Mouse (Mus musculus) right cerebral cortex, adult 2 months (tissue): Measurements from ENCODE around the gene Fam193a.
A peak's percentile ranks its signal among the peaks of the same experiment; 100 is the strongest.

Experiments used
- DNase-seq, 2 experiments: peaks; one replicate each; pipeline ENCODE4 v3.0.0; 2021 to 2022; ENCODE audit warnings: low spot score in 2 of 2

Gene Fam193a

DNA sequence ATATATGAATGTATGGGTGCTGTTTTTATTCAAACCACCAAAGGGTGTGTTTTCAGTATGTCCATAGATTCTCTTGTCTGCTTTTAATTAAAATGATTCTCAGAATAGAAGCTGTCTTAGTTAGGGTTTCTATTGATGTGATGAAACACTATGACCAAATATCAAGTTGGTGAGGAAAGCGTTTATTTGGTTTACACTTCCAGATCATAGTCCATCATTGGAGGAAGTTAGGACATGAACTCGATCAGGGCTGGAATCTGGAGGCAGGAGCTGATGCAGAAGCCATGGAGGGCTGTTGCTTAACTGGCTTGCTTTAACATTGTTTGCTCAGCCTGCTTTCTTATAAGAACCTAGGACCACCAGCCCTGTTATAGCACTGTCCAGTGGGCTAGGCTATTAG, 12.0 kb downstream of the Fam193a start:
- DNase-seq: no peak

- DNase-seq: no peak
Measured at GRCm38 (mm10) chr5:34385616-34386015, 15.9 kb downstream of the Fam193a start.

DNA sequence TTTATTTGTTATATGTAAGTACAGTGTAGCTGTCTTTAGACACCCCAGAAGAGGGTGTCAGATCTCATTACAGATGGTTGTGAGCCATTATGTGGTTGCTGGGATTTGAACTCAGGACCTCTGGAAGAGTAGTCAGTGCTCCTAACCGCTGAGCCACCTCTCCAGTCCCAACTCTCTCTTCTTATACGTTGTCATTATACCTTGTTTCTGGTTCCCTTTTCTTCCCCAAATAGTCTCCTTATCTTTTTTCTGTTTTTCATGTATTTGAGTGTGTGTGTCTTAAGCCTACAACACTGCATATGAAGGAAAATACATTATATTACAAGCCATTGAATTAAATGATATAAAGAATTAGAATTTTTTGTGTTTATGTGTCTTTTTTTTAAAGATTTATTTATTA, 17.0 kb downstream of the Fam193a start:
- DNase-seq: no peak

- DNase-seq: no peak
Measured at GRCm38 (mm10) chr5:34393251-34393650, 23.5 kb downstream of the Fam193a start.

GRCm38 (mm10) chr5:34395347-34395746, 25.6 kb downstream of the Fam193a start:
- no peak for DNase-seq

GRCm38 (mm10) chr5:34395850-34396540, 26.3 kb downstream of the Fam193a start:
- DNase-seq: no peak

DNA sequence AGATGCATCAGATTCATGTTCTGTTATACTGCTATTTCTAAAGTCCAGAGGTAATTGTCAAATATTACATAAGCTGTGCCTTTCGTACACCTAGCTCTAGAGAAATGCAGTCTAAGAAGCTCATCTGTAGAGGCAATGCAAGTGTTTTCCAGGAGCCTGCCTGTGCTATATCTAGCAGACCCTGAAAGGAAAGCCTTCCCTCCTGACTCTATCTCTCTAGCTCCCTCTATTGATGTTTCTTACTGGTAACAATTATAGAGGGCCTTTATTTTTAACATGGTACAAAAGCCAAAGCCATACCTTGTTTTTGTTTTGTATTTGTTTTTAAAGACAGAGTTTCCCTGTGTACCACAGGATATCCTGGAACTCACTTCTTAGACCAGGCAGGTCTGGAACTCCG, 28.1 kb downstream of the Fam193a start:
- no peak for DNase-seq

GRCm38 (mm10) chr5:34398326-34398725, 28.6 kb downstream of the Fam193a start:
- DNase-seq: no peak

GRCm38 (mm10) chr5:34407366-34407918, 37.7 kb downstream of the Fam193a start:
- DNase-seq: no peak

DNA sequence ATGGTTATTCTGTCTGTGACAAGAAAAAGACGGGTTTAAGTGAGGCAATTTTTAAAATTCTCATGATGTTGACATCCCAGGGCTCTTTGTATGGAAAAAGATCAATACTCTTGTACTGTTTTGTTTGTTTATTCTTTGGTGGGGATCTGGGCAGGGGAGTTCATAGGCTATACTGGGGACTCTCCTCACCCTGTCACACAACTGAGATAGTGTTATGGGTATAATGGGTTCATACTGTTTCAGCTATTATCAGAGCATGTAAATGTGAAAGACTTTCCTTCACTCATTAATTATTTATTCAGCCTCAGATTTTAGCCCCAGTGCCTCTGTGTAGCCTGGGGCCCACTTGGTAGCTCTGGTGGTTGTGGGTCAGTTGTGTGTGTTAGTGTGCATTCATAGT, 39.3 kb downstream of the Fam193a start:
- DNase-seq: no peak

- DNase-seq: no peak
Measured at GRCm38 (mm10) chr5:34410819-34411218, 41.1 kb downstream of the Fam193a start.

DNA sequence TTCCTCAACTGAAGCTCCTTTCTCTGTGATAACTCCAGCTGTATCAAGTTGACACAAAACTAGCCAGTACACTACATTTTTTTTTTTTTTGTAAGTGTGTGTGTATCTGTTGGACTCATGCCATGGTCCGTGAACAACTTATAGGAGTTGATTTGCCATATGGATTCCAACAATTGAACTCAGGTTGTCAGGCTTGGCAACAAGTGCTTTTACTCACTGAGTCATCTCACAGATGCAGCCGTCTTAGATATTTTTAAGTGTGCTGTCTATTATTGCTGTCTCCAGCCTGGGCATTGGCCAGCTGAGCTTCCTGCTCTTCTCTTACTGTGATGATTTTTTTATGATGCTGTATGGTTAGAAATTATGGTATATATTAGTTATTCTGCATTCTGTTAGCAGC, 44.2 kb downstream of the Fam193a start:
- DNase-seq: peak in 1 of 2 experiments; percentile 29

GRCm38 (mm10) chr5:34417251-34418008, 47.7 kb downstream of the Fam193a start:
- DNase-seq: no peak

- DNase-seq: no peak
Measured at GRCm38 (mm10) chr5:34419188-34419587, 49.5 kb downstream of the Fam193a start.

- no peak for DNase-seq
Measured at GRCm38 (mm10) chr5:34430776-34431175, 61.0 kb downstream of the Fam193a start.

DNA sequence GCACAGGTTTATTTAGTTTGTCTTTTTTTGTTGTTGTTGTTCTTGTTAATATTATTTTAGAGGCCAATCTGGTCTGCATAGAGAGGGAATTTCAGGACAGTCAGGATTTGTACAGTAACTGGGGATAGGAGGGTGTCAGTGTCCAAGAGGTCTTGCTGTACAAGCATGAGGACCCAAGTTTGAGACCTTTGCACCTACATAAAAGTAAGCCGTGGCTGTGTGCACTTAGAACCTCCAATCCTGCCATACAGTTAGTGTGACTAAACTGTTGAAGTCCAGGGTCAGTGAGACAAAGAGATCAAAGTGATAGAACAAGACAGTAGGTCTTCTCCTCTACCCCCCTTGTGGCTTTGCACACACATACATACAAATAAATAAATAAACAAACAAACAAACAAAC, 64.1 kb downstream of the Fam193a start:
- DNase-seq: no peak

DNA sequence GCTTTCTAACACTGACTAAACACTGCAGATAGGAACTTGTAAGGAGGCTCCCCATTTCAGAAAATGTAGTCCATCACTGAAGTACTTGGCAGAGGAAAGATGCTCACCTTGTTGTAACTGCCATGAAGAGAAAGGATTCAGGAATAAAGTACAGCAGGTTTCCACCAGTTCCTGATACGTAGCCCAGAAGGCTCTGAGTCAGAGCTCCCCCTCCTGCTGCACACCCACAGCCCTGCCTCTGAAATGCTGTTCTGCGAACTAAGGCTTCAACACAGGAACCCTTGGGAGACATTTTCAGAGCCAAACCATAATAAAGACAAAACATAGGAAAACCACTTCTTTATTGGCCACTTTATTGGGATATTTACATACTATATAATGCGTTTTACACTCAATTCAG, 64.5 kb downstream of the Fam193a start:
- DNase-seq: peak; percentile 49 to 53

DNA sequence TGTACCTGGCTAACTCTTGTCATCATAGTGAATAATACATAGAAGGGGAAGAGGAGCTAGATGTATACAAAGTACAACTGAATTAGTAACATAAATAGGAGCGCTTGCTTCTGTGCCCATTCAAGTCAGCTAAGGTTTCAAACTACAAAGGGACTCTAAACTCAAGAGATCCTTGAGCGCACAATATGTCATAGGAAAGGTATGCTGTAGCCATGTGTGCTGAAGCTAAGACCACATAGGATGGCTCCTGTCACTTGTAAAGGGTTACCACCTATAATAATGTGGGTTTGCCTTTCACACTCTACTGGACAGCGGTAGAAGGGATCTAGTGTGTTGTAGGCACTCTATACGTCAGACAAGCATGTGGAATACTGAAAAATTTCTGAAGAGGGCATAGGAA, 68.3 kb downstream of the Fam193a start:
- DNase-seq: no peak

DNA sequence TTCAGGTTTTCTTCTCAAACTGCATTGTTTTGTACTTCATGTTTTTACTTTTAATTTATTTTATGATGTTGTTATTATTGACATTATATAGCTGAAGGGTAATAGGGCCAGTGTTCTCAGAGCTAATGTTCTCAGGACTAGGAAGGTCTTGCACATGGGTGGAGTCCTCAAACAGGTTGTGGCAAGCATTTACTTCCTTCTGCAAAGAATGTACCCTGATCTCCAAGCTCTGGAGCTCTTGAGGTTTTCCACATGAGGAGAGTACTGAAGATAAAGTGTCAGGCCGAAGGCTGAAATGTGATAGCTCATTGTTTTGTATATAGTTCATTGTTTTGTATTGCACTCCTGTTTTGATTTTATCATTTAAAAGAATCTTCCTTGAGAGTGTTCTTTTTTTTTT, 68.9 kb downstream of the Fam193a start:
- DNase-seq: no peak

- DNase-seq: no peak
Measured at GRCm38 (mm10) chr5:34439768-34440167, 70.0 kb downstream of the Fam193a start.

DNA sequence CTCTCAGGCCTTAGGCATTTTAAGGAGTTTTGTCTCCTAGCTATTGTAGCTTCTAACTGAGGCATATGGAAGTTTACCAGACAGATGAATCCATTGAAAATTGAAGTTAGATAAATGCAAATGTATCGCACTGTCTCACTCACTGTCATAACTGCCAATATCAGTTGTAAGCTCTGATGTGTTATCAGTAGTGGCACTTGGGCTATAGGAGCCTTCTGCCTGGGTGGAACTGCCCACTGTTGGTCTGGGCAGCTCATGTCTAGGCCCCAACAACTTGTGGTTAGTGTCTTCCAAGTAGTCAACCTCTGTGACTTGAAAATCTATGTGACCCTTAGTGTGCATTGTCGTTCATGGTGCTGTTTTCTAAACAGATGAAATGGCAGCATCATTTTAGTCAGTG, 72.1 kb downstream of the Fam193a start:
- no peak for DNase-seq

DNA sequence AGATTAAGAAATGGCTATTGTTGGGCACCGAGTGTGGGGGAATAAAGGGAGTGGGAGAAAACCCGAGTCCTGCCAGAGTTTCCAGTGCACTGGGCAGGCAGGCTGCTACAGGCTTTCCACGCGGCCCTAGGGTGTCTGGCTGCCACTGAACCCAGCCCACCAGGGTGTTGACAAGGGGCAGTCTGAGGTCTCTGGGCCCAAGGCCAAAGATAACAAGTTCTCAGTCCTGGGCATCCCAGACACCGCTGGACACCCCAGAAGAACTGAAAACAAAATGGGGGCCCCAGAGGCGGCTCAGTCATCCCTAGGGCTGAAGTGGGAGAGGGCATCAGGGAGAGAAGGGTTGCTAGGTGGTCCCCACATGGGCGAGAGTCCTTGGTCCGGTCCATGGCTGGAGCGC, 76.5 kb downstream of the Fam193a start:
- no peak for DNase-seq

GRCm38 (mm10) chr5:34458994-34459393, 89.3 kb downstream of the Fam193a start:
- peak in 1 of 2 experiments; percentile 42 for DNase-seq
